Mouse (Mus musculus): ENCODE data around the gene Mtrf1.
"Not testable (repeated sequence)": the region's sequence is repeated elsewhere in the genome, so short reads cannot be mapped to it uniquely, and the experiment has no call there.

The Mtrf1 gene

DNA sequence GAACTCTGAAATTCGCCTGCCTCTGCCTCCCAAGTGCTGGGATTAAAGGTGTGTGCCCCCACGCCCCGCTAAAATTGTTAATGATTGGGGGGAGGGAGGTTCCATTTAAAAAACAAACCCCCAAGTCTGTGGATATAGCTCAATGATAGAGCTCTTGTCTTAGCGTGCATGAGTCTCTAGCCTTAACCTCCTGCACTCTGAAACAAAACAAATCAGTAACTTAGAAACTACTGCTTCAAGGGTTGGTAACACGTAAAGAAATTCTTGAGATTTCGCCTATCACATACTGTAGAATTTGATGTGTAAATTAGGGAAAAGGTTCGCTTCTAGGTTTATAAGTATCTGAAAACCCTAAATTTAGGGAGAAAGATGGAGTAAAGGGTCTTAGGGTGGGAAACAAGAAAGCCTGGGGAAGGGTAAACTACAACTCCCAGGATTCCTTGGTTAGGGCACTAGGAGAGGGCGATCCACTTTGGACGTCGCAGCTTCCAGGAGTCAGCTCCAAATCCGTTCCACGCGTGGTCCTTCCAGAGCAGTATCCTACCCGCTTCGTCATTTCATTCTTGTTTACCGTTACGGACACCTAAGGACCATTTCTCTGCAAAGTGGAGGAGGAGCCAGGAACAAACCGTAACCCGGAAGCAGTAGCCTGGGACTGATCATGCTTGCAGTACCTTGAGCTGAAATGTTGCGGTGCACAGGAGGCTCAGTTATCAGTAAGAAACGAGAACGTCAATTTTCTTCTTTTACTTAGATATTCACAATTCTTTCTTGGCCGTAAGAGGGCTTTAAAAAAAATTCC is at the start of gene Mtrf1:
TSS of gene Mtrf1 (plus strand) at position 452 of the 802 bp plus-strand sequence.
- DNase-seq (ENCODE audit: low spot score in 2 of 2), result peak; percentile 68 to 71

DNA sequence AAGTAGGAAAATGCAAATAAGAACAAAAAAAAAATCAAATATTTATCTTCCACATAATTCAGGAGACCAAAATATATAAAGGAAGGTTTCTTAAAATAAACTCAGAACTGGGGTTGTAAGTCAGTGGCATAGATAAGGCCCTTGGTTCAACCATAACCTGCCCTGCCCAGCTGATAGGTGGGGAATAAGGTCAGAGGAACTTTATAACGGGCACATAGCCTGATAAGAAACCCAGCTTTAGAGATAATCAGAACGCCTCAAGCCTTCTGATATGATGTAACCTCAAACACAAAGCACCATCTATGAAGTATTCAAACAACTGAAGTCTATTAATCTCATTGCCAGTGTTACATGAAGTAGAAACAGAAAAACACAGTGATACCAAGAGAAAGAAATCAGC is 39.5 kb upstream of the Mtrf1 start:
- DNase-seq (ENCODE audit: low spot score in 2 of 2), result no peak

DNA sequence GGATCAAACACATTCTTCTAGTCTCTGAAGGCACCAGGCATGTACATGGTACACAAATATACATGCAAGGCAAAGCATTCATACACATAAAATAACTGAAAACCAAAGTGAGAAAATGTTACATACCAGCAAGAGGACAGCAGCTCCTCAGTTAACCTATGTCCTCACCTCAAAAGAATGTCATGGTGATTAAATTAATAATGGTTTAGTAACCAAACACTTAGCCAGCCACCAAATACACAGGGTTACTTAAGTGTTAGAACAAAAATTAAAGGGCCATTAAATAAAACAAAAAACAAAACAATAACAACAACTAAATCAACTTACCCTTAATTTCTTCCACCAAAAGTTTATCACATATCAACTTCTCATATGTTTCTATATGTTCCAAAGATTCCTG is 20.5 kb upstream of the Mtrf1 start:
- no peak for DNase-seq (ENCODE audit: low spot score in 2 of 2)

DNA sequence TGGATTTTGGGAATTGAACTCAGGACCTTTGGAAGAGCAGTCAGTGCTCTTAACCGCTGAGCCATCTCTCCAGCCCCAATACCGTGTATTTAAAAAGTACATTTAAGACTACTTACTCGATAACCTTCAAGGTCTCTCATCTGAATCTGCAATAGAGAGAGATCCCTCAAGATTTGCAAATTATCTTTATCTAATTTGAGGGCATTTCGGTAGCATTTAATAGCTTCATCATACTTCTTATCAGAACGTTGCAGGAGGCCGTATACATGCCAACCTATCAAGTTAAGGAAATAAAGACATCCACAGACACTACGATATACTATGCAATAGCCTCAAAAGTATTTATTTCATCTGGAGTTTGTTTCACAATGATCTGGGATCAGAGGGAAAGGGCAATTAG is 14.5 kb upstream of the Mtrf1 start:
- DNase-seq (ENCODE audit: low spot score in 2 of 2), result no peak

DNA sequence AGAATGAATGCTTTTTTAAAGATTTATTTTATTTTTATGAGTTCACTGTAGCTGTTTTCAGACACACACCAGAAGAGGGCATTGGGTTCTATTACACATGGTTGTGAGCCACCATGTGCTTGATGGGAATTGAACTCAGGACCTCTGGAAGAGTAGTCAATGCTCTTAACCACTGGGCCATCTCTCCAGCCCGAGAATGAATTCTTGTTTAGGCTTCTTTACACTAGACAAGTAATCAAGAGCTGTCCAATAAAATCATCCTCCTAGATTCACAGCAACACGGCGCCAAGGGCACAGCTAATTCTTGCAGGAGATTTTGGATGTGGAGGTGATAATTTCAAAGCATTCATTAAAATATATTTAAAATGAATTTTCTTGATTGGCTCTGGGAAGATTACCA is 9.3 kb upstream of the Mtrf1 start:
- DNase-seq (ENCODE audit: low spot score in 2 of 2), result no peak

DNA sequence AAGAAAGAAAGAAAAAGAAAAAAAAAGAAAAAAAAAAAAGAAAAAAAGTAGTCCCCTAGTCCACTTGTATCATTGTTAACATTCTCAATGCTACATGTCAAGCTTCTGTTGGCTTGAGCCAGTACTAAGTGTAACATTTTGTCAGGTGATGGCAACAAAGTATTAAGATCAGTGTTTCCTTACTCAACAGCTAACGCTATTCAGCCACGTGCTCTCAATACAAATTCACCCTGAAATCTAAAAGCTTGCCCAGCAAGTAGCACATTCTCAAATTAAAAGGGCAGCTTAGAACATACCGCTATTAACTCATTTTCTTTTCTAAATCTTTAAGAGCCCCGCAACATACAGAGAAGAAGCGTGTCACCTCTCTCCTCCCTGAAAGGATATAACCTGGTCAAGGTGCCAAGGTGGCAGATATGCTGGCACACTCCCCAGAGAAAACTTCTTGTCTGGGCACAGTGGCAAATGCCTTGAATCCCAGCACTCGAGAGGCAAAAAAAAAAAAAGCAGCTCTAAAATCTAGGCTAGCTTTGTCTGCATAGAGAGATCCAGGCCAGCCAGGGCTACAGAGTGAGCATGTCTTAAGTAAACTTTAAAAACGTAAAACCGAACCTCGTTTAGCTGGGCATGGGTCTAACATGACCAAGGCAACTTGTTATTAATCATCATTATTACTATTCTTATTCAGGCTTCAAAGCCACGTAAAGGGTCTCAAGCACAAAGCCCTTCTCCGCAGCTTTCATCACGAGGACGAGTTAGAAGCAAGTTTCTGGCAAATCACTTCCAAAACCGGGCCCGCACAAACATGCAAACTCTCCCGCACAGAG is 7.9 kb upstream of the Mtrf1 start:
- no peak for DNase-seq (ENCODE audit: low spot score in 2 of 2)

DNA sequence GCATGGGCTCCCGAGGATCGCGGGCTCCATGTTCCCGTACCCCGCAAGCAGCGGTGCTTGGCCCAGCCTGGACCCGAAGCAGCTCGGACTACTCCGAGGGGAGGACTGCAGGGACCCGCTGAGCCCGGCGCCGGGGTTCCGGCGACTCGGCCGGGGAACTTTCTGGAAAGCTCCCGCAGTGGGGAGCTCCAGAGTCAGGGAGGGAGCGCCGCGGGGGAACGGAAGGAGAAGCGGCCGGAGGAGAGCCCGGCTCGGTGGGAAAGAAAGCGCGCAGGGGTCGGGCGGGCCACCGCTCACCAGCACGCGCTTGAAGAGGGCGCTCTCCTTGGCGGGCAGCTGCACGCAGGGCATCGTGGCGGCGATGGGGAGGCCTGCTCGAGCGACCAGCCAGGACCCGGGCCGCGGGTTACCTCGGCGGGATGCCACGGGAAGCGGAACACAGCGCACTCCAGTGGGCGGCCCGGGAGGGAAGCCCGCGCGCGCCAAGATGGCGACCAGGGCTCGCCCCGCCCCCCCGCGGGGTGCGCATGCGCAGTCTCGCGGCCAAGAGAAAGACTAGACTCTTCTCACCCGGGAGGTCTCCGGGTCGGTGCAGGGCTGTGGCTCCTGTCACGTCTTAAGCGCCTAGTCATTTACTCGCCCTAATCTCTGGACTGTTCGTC is 7.2 kb upstream of the Mtrf1 start, which contains the start of gene Naa16:
TSS of gene Naa16 (minus strand) at position 514 of the 662 bp plus-strand sequence.
- peak; percentile 90 to 93 for DNase-seq (ENCODE audit: low spot score in 2 of 2)

DNA sequence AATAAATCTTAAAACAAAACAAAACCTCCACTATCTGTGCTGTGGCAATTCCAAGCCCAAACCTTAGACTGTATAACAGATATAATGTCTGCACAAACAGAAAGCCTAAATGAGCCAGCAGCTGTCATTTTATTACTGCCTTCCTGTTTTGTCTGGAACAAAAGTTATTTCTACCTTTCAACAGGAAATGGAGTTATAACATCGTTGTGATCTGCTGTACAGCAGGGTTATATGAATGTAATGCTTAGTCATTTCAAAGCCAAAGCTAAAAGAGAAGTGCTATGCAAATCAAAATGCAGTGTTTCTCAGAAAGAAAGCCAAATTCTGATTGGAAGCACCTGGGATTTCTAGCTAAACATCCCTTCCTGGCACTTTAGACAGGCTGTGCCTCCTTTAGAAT is 4.3 kb upstream of the Mtrf1 start:
- DNase-seq (ENCODE audit: low spot score in 2 of 2), result no peak

DNA sequence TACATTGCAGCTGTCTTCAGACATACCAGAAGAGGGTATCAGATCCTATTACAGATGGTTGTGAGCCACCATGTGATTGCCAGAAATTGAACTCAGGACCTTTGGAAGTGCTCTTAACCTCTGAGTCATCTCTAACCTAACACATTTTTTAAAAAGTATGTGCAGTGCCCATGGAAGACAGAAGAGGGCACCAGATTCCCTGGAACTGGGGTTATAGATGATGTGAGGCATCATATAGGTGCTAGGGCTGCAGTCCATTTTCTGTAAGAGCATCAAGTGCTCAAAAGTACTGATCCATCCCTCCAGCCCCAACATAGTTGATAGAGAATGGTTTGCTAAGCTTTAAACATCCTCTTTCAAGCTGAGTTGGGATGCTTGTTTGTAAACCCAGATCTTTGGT is 3.0 kb upstream of the Mtrf1 start:
- DNase-seq (ENCODE audit: low spot score in 2 of 2), result peak; percentile 37 to 57

DNA sequence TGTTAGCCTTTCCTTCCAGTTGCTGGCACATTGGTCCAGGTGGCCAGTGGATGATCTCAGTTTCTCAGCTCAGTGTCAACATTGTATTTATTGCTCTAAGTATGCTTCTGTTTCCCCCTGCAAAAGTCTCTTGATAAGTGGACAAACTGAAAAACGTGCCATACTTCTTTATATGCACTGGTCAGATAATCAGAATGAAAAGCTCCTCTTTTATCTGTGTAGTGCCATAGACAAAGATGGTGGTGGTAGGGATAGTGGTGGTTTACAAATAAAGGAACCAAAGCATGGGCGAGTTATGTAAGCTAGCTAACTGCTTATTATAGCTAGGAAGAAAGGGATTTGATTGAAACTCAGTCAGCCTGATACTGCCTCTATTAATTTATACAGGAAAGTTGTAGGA is 10.1 kb downstream of the Mtrf1 start:
- no peak for DNase-seq (ENCODE audit: low spot score in 2 of 2)

DNA sequence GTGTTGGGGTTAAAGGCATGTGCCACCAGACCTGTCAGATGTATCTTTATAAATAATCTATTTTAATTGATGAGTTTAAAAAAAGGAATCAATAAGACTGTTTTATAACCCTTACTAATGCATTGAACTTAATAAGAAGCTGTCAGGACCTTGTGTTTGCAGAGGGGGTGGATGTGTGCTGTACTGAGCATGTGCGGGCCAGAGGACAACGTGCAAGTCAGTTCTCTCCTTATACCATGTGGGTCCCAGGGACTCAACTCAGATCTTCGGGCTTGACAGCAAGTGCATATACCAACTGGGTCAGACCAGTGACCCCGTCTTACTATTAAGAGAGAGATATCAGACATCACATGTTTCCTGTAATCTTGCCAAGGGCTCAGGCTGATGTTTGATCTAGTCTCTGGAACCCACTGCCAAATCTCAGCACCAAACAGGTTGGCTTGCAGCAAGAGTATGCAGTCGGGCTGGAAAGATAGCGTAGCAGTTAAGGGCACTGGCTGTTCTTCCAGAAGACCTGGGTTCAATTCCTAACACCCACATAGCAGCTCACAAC is 11.8 kb downstream of the Mtrf1 start:
- no peak for DNase-seq (ENCODE audit: low spot score in 2 of 2)

DNA sequence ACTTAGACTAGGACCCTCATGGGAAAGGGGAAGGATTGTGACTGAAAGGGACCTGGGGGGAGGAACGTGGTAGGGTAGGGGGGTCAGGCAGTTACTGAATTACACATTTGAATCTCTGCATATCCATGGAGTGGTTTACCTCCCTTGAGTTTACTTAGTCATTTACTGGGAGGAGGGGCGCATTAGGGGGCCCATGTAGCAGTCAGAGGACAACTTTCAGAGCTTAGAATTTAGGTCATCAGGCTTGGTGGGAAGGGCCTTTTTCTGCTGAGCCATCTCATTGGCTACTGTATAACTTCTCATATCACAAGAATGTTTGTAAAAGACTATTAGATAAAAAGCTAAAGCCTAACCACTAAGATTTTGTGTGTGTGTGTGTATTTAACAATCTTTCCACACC is 13.1 kb downstream of the Mtrf1 start:
- no peak for DNase-seq (ENCODE audit: low spot score in 2 of 2)

DNA sequence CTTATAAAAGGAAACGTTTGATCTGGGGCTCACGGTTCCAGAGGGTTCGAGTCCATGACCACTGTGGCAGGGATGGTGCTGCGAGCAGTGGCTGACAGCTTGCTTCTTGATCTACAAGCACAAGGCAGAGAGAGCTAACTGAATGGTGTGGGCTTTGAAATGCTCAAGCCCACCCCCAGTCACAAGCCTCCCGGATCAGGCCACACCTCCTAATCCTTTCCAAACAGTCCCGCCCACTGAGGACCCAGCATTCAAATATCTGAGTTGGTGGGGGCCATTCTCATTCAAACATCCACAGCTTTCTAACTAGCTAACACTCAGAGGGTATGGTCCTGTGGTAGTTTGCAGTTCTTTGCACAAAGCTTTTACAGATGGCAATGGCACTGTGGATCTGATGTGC is 15.5 kb downstream of the Mtrf1 start:
- DNase-seq (ENCODE audit: low spot score in 2 of 2), result no peak

DNA sequence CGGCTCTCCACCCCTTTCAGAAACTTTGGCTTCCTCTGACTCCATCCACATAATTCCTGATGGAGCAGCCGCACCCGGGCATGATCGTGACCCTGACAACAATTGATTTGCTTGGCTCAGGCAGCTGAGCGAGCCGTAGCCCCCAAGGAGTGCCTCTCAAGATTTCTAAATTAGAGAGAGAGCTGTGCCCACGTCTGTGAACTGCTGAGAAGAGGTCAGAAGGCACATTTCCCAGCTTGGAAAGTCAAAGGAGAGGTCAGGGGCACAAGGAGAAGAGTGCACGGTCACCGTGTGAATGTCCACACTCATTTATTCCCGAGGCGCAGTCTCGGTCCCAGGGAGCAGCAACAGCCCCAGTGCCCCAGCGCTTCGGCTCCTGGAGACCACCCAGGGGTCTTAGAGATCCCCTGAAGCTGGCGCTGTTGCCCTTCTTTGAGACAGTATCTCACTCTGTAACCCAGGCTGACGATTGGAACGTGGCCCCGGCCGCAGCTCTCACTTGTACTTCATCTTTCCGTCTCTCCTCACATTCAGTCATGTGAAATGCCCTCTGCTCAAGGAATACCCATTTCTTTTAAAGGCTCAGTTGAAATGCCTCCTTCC is 22.6 kb downstream of the Mtrf1 start:
- DNase-seq (ENCODE audit: low spot score in 2 of 2), result no peak

DNA sequence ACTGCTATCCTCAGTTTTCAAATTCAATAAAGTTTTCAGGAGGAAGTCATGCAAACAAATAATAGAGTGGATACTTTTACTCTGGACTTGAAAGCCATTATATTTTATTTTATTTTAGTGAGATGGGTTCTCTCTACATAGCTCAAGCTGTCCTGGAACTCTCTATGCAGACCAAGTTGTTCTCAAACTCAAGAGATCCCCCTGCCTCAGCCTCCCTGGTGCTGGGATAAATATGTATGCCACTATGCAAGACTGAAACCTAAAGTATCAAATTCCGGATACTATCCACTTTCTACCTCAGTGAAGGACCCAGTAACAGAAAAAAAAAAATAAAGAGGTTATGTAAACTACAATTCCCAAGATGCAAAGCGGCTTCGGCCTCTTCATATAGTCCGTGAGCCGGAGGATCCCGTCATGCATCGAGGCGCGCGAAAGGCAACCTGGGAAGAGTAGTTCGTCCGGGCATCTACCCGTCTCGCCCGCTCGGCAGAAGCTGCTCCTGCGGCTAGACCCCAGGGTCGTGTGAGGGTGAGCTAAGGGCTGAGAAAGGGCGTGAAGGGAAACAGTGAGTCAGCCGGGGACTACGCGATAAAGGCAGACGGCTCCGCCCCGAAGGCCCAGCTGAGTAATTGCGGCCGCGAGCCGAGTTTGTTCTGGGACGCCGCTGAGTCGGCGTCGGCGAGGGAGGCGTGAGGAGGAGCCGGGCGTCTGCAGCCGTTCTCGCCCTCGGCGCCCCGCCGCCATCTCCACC is 28.6 kb downstream of the Mtrf1 start, which contains the start of gene Kbtbd7:
TSS of gene Kbtbd7 (plus strand) at position 533 of the 751 bp plus-strand sequence.
- peak; percentile 97 to 98 for DNase-seq (ENCODE audit: low spot score in 2 of 2)

DNA sequence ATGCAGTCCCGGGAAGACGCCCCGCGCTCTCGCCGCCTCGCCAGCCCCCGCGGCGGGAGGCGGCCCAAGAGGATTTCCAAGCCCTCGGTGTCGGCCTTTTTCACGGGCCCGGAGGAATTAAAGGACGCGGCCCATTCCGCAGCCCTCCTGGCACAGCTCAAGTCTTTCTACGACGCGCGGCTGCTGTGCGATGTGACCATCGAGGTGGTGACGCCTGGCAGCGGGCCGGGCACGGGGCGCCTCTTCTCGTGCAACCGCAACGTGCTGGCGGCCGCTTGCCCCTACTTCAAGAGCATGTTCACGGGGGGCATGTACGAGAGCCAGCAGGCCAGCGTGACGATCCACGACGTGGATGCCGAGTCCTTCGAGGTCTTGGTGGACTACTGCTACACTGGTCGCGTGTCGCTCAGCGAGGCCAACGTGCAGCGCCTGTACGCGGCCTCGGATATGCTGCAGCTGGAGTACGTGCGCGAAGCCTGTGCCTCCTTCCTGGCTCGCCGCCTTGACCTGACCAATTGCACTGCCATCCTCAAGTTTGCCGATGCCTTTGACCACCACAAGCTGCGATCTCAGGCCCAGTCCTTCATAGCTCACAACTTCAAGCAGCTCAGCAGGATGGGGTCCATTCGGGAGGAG is 29.3 kb downstream of the Mtrf1 start:
- not testable (repeated sequence) for DNase-seq (ENCODE audit: low spot score in 2 of 2)

DNA sequence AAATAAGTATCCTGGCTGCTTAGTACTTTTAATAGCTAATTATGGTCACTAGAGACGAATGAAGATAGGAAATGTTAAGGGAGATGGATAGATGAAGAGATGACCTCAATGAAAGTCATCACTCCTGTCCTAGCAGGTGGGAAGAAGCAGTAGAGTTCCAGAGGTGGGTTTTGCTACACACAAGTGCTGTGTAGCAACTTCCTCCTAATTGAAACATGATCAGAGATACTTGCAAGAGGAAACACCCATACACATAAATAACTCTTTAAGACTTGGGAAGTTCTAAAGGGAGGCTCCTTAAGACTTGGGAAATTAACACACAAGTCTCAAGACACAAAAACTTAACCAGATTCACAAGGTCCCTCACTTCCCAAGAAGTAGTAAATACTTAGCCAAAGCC is 36.5 kb downstream of the Mtrf1 start:
- no peak for DNase-seq (ENCODE audit: low spot score in 2 of 2)

DNA sequence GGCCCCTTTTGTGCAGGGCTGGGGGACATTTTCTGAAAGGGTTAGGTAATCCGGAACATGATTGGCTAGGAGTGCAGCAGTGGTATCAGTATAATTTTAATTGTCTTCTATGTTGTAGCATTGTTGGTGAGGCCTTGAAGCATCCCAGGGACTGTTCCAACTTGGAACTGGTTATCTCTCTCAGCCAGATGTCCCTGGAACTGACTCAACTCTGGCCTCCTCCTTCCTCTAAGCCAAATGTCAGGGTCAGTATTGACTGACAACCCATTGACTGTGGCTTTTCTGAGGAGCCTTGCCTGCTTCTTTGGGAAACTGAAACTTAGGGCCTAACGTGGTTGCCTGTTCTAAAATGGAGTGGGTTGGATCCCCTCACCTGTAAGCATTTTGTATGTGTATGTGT is 43.1 kb downstream of the Mtrf1 start:
- DNase-seq (ENCODE audit: low spot score in 2 of 2), result no peak

DNA sequence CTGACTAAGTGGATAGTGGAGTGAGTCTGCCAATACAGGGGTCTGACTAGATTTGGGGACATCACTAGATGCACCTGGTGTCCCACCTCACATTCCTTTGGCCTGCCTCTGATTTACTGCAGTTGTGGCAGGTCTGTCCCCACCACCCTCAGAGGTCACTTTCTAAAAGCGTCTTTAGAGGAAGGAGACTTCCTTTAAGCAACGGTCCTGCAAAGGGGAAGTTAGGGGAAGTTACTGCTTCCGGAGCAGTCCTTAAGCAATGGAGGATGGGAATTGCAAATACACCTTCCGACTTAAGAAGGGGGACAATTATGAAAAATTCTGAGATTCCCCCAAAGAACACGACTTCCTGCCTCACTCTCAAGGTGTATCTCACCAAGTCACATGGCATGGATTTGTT is 43.9 kb downstream of the Mtrf1 start:
- DNase-seq (ENCODE audit: low spot score in 2 of 2), result peak in 1 of 2 experiments; percentile 30

DNA sequence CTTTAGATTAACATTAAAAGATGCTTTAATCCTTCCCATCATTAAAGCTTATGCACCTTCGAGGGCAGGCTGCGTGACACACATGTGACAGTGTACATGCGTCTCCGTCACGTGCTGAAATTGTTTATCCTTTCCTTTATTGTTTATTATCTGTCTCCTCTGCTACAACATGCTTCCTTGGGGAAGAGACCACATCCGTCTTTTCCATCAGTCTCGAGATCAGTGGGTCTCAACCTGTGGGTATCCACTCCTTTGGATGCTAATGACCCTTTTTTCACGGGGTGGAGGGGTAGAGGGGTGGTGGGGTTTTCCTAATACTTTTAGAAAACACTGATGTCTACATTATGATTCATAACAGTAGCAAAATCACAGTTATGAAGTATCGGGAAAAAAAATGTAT is 47.0 kb downstream of the Mtrf1 start:
- no peak for DNase-seq (ENCODE audit: low spot score in 2 of 2)

All from spleen, postnatal 36 days (tissue).